Mouse (Mus musculus) cerebellum, adult 9-11 months (tissue): ENCODE measurements around the gene Pfkm.
A peak's percentile ranks its signal among the peaks of the same experiment; 100 is the strongest.

Source experiments
- DNase-seq: peaks from one replicate; pipeline ENCODE4 v3.0.0; 2022

Gene Pfkm

DNA sequence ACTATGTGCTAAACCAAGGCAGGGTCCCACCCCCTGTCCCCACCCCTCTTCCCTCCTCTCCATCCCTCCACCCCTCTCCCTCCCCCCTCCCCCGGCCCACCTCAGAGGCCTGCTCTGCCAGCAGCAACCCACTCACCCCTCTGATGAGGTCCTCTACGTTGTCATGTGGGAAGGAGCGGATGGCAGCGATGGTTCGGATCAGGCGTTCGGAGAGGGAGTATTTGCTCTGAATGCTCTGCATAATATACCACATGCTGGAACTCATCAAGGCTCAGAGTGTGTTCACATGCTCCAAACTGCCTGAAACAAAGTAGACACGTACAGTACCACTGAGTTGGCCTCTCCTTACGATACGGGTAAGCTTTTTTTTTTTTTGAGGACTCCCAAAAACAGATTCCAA, 50.1 kb downstream of the Pfkm start:
- no peak for DNase-seq

- no peak for DNase-seq
Observed at GRCm38 (mm10) chr15:98144861-98145507, 52.6 kb downstream of the Pfkm start.

GRCm38 (mm10) chr15:98145559-98146181, 53.3 kb downstream of the Pfkm start:
- DNase-seq, result peak; percentile 93

GRCm38 (mm10) chr15:98148356-98148755, 56.0 kb downstream of the Pfkm start:
- DNase-seq, result peak; percentile 84

- DNase-seq, result no peak
Observed at GRCm38 (mm10) chr15:98149166-98149602, 56.8 kb downstream of the Pfkm start.

GRCm38 (mm10) chr15:98152916-98153315, 60.5 kb downstream of the Pfkm start:
- no peak for DNase-seq

- no peak for DNase-seq
Observed at GRCm38 (mm10) chr15:98153625-98154024, 61.2 kb downstream of the Pfkm start.

DNA sequence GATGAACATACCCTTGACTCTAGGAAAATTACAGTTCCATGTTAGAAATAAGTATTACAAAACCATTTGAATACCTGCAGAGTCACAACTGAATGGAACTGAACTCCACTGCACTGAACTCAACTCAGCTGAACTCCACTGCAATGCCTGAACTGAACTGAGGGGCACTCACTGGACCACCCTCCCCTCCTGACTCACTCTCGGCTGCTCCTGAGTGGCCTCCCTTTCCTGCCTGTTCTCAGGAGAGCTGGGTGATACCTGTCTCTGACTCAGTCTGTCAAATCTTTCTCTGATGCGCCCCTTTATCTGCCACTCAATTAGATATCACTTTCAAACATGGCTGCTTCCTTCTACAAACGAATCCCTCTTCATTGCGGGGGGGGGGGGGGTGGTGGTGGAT, 61.8 kb downstream of the Pfkm start:
- DNase-seq, result no peak

- no peak for DNase-seq
Observed at GRCm38 (mm10) chr15:98154631-98155030, 62.2 kb downstream of the Pfkm start.

GRCm38 (mm10) chr15:98155272-98155671, 62.9 kb downstream of the Pfkm start:
- no peak for DNase-seq

- no peak for DNase-seq
Observed at GRCm38 (mm10) chr15:98155944-98156343, 63.6 kb downstream of the Pfkm start.

GRCm38 (mm10) chr15:98157253-98157652, 64.9 kb downstream of the Pfkm start:
- DNase-seq, result no peak

- DNase-seq, result no peak
Observed at GRCm38 (mm10) chr15:98161026-98161805, 68.8 kb downstream of the Pfkm start.

GRCm38 (mm10) chr15:98162561-98162960, 70.2 kb downstream of the Pfkm start:
- no peak for DNase-seq

DNA sequence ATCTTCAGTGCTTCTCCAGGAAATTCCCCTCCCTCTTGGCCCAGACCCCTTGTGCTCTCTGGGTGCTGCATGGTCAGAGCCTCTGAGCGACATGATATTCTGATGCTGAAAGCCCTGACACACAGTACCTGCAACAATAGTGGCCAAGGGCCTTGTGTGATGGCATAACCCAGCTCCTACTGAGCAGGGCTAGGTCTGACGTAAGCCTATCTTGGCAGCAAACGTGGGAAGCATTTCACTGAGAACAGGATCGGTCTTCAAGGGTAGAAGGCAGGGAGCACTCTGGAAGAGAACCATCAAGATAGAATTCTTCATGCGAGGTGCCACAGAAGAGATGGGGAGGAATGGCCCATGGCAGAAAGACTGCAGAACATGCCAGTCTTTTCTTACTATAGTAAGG, 73.1 kb downstream of the Pfkm start, which contains the start of gene Asb8:
Asb8 (minus strand) TSS at position 101 of the 400 bp plus-strand sequence.
- DNase-seq, result peak; percentile 16

DNA sequence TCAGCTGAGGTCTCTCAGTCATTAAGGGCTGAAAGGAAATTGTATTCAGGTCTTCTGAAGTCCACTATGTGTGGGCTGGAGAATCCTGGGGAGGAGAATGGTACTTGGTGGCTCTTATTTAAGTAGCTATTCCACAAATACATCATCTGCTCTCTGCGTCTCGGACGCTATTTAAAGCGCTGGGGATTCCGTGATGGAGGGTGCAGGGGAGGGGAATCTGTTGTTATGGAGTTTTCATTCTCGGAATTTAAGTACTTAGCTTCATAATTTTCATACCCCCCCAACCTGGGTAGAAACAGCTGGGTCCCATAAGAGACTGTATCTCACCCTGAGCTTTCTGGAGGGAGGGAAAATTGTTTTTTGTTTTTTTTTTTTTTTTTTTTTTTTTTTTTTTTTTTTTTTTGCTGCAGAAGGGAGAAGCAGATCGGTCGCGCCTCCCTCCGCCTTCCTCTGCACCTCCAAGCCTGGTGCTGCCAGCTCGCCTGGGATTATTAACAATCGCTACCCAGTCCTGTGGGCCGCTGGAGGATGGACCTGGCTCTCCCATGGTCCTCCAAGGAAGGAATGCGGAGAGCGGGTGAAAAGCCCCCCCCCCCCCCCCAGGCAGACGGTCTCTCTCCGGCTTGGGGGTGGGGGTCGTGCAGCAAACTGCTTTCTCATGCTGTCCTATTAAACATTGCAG, 74.7 kb downstream of the Pfkm start, which contains the start of gene Ccdc184:
Ccdc184 (plus strand) TSS at position 196 of the 682 bp plus-strand sequence.
- no peak for DNase-seq

GRCm38 (mm10) chr15:98167645-98168621, 75.5 kb downstream of the Pfkm start:
- peak; percentile 93 for DNase-seq

- DNase-seq, result no peak
Observed at GRCm38 (mm10) chr15:98168622-98169004, 76.2 kb downstream of the Pfkm start.

GRCm38 (mm10) chr15:98170365-98170764, 78.0 kb downstream of the Pfkm start:
- no peak for DNase-seq

DNA sequence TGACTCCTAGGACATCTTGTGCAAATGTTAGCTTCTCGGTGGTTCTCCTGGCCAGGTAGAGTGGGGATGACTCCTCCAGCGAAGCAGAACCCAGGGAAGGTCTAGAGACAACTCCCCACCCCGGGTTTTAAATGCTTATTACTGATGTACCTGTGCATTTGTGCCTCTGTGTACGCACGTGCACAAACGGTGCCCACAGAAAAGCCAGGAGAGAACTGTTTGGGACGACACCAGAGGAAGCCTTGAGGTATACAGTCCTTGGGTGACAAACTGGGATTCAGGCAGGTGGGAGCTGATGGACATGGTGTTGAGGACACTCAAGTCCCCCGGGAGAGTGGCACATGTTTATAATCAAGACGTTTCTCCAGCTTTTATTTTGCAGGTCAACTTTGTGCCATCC, 78.5 kb downstream of the Pfkm start:
- DNase-seq, result no peak

GRCm38 (mm10) chr15:98172113-98172512, 79.7 kb downstream of the Pfkm start:
- no peak for DNase-seq

DNA sequence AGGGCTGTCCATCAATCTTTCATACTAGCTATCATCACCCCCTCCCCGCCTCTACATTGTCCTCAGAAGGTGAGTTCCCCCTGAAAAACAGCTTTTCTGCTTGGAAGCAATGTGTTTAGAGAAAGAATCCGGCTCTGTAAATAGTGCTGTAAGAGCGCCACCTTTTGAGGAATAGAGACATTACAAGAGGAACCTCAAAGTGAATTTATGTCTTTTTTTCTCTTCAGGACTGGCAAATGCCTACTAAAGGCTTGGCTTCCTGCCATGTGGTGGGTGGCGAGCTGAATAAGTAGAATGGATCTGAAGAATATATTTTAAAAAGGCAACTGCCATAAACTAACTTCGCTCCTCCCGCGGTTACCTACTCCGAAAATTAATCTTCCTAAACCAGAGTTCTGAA, 81.4 kb downstream of the Pfkm start:
- DNase-seq, result peak; percentile 59
